Mouse (Mus musculus): ENCODE data around the gene Neurl2. TPM values are rescaled to one million over a fixed set of nuclear protein-coding genes. Genes with fewer than 3 reads are reported as not detected.
A peak's percentile ranks its signal among the peaks of the same experiment; 100 is the strongest.
"Not testable (repeated sequence)": the region's sequence is repeated elsewhere in the genome, so short reads cannot be mapped to it uniquely, and the experiment has no call there.

Neurl2 gene
- polyA plus RNA-seq, 1 experiment from 2014 or later, result 1.5 TPM

DNA sequence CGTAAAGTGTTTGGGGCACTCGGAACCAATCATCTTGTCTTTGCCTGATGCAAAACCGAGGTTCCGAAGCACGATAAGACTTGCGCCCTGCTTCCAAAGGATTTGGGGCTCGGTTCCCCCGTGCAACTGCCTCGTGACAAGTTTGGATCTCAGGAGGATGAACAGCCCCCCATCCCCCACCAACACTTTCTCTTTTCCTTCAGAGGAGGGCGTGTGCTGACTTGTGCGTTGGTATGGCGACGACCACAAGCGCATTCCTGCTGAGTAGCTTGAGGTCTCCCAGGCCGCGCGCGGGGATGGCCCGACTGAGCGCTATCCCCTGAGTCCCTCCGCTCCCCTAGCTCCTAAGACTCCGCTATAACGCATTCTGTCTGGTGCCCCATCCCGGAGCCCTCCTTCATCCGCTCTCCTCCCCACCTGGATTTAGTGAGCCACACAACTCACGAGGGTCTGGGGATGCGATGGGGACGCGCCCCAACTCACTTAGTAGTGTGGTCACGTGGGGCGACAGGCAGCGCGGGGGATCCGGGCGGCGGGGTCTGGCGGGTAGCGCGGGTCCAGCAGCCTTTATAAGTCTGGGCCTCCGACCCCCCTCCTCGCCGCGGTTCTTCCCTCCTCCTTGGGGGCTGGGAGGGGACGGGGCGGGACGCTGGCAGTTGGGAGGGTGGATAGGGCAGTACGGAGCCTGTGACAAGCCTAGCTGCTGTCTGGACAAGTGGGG lies 24.0 kb upstream of the Neurl2 start, which contains the start of gene Pltp:
Pltp (minus strand) TSS at position 611 of the 721 bp plus-strand sequence.
- peaks cover 71% of the 10 kb centered on the region for H3K27me3 ChIP-seq
- no peak within 1 kb of the TSS for H3K27ac ChIP-seq (replicated peaks)
- 0 out of 2 replicates have a peak, but pooled peaks have one; percentile 14 for ATAC-seq (ENCODE audit: insufficient read depth)
- no peak within 1 kb of the TSS for H3K9ac ChIP-seq
- H3K4me2 ChIP-seq, result peak within 1 kb of the TSS; percentile 67
- H3K9me3 ChIP-seq (replicated peaks), result no peaks in the 10 kb centered on the region
- H3K4me3 ChIP-seq (replicated peaks), result peak within 1 kb of the TSS; percentile 48
- no peaks in the 10 kb centered on the region for H3K36me3 ChIP-seq (replicated peaks)
- WGBS (ENCODE audit: insufficient replicate concordance), result under 1% methylated on average over 47 of the region's 47 CpGs
- H3K4me1 ChIP-seq (replicated peaks), result peaks cover 35% of the 10 kb centered on the region

DNA sequence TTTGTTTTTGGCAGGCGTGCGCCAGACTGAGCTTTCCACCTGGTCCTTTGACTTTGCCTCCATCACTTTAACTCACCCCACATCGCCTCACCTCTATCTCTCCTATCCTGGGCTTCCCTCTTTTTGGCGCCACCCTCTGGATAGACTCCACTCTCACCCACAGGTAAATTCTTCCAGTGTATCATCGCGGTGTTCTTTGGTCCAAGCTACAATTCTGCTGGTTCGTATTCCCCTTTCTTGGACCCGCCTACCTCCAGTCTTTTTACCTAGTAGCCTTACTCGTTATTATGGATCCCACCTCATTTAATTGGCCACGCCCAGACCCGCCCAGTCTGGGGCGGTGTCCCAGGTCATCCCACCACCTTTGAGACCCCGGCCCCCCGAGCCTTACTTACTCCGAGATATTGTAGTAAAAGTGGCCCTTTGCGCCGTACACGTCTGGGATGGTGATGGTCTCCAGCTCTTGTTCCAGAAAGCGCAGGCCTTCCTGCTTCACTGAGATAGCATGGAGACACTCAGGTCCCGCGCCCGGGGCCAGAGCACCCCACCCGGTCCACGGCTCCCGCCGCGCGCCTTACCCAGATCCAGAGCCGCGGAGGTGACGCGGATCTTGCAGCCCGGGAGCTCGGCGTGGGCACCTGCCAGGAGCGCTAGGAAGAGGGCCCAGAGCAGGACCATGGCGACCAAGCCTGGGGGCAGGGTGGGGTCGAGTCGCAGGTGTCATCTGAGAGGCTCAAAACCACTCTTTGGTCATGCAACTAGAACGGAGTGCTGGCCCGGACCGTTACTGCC lies 23.2 kb upstream of the Neurl2 start:
- Histone ChIP-seq H3K9ac (no peak overlapping the region), H3K27me3 (peaks cover 70% of the 10 kb centered on the region), H3K9me3 (replicated peaks) (no peaks in the 10 kb centered on the region), H3K4me2 (peak overlapping the region; percentile 67), H3K27ac (replicated peaks) (no peak overlapping the region), H3K36me3 (replicated peaks) (no peaks in the 10 kb centered on the region), H3K4me1 (replicated peaks) (peaks cover 29% of the 10 kb centered on the region), H3K4me3 (replicated peaks) (peak overlapping the region; percentile 48)
- ATAC-seq (ENCODE audit: insufficient read depth), result no peak
- WGBS (ENCODE audit: insufficient replicate concordance), result 1% methylated on average over 42 of the region's 42 CpGs

DNA sequence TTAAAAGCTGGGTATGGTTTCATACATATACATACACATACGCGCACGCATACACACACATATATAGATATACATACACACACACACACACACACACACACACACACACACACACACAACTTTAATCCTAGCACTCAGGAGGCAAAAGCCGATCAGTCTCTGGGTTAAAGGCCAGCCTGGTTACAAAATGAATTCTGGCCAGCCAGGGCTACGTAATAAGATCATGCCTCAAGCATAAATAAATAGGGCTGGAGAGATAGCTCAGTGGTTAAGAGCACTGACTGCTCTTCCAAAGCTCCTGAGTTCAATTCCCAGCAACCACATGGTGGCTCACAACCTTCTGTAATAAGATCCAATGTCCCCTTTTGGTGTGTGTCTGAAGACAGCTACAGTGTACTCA lies 22.3 kb upstream of the Neurl2 start:
- WGBS (ENCODE audit: insufficient replicate concordance), result 72% methylated on average over 5 of the region's 5 CpGs
- H3K9me3 ChIP-seq (replicated peaks); ATAC-seq (ENCODE audit: insufficient read depth); H3K36me3 ChIP-seq (replicated peaks); H3K9ac ChIP-seq; H3K27ac ChIP-seq (replicated peaks); H3K4me3 ChIP-seq (replicated peaks); H3K4me2 ChIP-seq: not testable (repeated sequence)
- peaks cover 29% of the 10 kb centered on the region for H3K4me1 ChIP-seq (replicated peaks)
- peaks cover 67% of the 10 kb centered on the region for H3K27me3 ChIP-seq

DNA sequence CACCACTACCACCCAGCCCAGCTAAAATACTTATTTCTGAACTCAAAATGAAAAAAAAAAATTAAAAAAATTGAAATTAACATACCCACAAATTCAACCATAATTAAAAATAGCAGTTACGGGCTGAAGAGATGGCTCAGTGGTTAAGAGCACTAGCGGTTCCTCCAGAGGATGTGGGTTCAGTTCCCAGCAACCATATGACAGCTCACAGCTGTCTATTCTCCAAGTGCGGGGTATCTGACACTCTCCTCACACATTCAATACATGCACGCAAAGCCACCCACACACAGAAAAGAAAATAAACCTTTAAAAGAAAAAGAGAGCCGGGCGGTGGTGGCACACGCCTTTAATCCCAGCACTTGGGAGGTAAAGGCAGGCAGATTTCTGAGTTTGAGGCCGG lies 16.8 kb upstream of the Neurl2 start:
- Histone ChIP-seq H3K4me1 (replicated peaks) (no peaks in the 10 kb centered on the region), H3K9ac (no peak overlapping the region), H3K36me3 (replicated peaks) (no peaks in the 10 kb centered on the region), H3K4me2 (no peak overlapping the region), H3K4me3 (replicated peaks) (no peak overlapping the region), H3K9me3 (replicated peaks) (no peaks in the 10 kb centered on the region), H3K27ac (replicated peaks) (no peak overlapping the region), H3K27me3 (peaks cover 19% of the 10 kb centered on the region)
- ATAC-seq (ENCODE audit: insufficient read depth), result no peak
- 65% methylated on average over 8 of the region's 8 CpGs for WGBS (ENCODE audit: insufficient replicate concordance)

DNA sequence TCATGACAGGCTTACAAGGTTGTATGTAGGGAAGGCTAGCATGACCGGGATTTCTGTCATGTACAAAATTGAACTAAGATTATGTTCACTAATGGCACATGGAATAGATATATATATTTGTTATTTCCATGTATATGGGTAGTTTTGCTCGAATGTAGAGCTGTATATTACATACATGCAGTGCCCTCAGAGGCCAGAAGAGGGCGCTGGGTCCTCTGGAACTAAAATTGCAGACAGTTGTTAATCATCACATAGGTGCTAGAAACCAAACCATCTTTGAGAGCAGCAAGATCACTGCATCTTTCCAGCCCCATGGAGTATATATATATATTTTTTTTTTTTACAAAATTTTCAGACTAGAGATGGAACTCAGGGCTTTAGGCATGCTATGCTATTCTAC lies 12.5 kb upstream of the Neurl2 start:
- 39% methylated on average over 3 of the region's 3 CpGs for WGBS (ENCODE audit: insufficient replicate concordance)
- H3K27me3 ChIP-seq, result no peaks in the 10 kb centered on the region
- ATAC-seq (ENCODE audit: insufficient read depth), result no peak

DNA sequence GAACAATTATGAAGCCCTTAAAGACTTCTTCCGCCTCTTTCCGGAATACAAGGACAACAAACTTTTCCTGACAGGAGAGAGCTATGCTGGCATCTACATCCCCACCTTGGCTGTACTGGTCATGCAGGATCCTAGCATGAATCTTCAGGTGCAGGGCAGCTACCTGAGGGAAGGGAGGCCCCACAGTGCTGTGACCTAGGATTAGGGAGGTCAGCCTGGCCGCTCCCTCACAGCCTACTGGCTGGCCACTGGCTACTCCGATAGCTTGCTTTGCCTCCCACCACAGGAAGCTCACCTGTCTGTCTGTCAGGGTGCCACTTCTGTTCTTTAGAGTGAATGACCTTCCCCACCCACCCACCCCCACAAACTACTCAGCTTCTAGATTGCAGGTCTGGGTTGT lies 1.9 kb upstream of the Neurl2 start:
- no peak for ATAC-seq (ENCODE audit: insufficient read depth)
- Histone ChIP-seq H3K4me1 (replicated peaks) (peaks cover 33% of the 10 kb centered on the region), H3K36me3 (replicated peaks) (peaks cover 39% of the 10 kb centered on the region), H3K27me3 (no peaks in the 10 kb centered on the region), H3K9me3 (replicated peaks) (no peaks in the 10 kb centered on the region), H3K4me3 (replicated peaks) (no peak overlapping the region; the same call in 1 of the 2 replicates), H3K27ac (replicated peaks) (no peak overlapping the region), H3K9ac (no peak overlapping the region), H3K4me2 (peak overlapping the region; percentile 99)
- 95% methylated on average over 4 of the region's 4 CpGs for WGBS (ENCODE audit: insufficient replicate concordance)

More for the DNA sequence above, 12.5 kb upstream of the Neurl2 start:
- Histone ChIP-seq H3K4me2 (no peak overlapping the region), H3K4me1 (replicated peaks) (no peaks in the 10 kb centered on the region), H3K4me3 (replicated peaks) (no peak overlapping the region), H3K9ac (no peak overlapping the region), H3K9me3 (replicated peaks) (no peaks in the 10 kb centered on the region), H3K27ac (replicated peaks) (no peak overlapping the region), H3K36me3 (replicated peaks) (no peaks in the 10 kb centered on the region)

DNA sequence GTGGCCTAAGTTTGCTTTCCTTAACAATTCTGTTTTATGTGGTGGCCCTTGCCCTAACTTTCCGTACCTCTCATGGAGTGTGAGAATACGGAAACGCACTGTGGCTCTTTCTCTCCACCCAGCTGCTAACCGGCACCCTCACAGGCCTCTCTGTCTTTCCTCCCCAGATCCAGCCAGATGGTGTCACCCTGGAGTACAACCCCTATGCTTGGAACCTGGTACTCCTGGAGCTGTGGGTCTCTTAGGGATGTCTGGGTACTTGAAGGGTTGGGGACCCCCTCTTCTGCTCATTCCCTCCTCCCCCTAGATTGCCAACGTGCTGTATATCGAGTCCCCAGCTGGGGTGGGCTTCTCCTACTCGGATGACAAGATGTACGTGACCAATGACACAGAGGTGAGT lies 1.3 kb upstream of the Neurl2 start:
- H3K9ac ChIP-seq, result no peak overlapping the region; the same call in 1 of the 2 replicates
- peaks cover 39% of the 10 kb centered on the region for H3K36me3 ChIP-seq (replicated peaks)
- H3K27me3 ChIP-seq, result no peaks in the 10 kb centered on the region
- peak overlapping the region; percentile 68 for H3K4me3 ChIP-seq (replicated peaks)
- H3K27ac ChIP-seq (replicated peaks), result peak overlapping the region; percentile 81; the same call in 1 of the 2 replicates
- 41% methylated on average over 8 of the region's 8 CpGs for WGBS (ENCODE audit: insufficient replicate concordance)
- peak overlapping the region; percentile 99 for H3K4me2 ChIP-seq
- no peaks in the 10 kb centered on the region for H3K9me3 ChIP-seq (replicated peaks)
- H3K4me1 ChIP-seq (replicated peaks), result peaks cover 33% of the 10 kb centered on the region
- no peak for ATAC-seq (ENCODE audit: insufficient read depth)

DNA sequence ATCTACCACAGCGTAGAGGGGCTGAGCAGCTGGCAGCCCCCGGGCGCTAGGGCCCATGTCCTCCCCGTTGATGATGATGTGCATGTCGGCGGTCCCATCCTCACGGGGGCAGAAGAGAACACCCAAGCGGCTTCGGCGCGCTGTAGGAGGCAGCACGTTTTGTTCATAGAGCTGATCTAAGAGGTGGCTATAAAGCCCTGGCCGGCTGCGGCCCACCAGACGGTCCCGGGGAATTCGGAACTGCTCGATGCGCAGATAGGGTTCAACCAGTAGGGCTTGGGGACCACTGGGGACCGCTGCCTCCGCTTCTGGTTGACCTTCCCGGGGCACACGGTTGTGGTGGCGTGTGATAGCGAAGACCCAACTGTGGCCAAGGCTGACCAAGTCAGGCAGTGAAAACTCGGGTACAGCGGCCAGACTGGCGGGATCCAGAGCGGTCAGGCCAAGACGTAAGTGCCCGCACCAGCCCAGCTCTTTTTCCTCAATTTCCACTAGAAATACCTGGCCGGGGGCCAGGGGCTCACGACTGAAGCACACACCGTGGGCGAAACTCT lies 431 bp downstream of the Neurl2 start, which contains the start of gene Ctsa:
Ctsa (plus strand) TSS at position 126 of the 554 bp plus-strand sequence.
- Histone ChIP-seq H3K4me2 (peak within 1 kb of the TSS; percentile 99), H3K9ac (peak within 1 kb of the TSS; percentile 68), H3K36me3 (replicated peaks) (peaks cover 22% of the 10 kb centered on the region), H3K27ac (replicated peaks) (peak within 1 kb of the TSS; percentile 81), H3K27me3 (no peaks in the 10 kb centered on the region), H3K9me3 (replicated peaks) (no peaks in the 10 kb centered on the region), H3K4me1 (replicated peaks) (peaks cover 33% of the 10 kb centered on the region), H3K4me3 (replicated peaks) (peak within 1 kb of the TSS; percentile 68)
- under 1% methylated on average over 35 of the region's 35 CpGs for WGBS (ENCODE audit: insufficient replicate concordance)
- ATAC-seq (ENCODE audit: insufficient read depth), result peak; percentile 65

DNA sequence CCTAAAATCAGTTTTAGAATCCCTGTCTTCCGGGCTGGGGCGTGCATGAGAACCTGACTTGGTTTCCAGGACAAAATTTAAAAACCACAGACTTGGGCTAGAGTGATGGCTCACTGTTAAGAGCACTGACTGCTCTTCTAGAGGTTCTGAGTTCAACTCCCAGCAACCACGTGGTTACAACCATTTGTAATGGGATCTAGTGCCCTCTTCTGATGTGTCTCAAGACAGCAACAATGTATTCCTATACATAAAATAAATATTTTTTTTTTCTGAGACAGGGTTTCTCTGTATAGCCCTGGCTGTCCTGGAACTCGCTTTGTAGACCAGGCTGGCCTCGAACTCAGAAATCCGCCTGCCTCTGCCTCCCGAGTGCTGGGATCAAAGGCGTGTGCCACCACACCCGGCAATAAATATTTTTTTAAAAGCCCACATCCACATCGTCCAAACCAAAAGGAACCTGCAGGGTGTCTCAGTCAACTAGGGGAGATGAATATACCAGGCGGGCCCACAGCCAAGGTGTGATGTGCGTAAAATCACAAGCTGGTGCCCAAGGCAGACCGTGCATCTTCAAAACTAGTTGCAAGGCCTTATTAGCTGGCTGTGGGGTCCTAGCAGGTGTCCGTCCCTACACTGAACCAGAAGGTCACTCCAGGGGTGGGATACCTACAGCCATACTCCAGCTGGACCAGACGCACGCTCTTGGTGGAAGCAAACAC lies 1.1 kb downstream of the Neurl2 start:
- peak overlapping the region; percentile 99 for H3K4me2 ChIP-seq
- peak overlapping the region; percentile 68 for H3K4me3 ChIP-seq (replicated peaks)
- ATAC-seq (ENCODE audit: insufficient read depth), result no peak
- H3K9me3 ChIP-seq (replicated peaks), result no peaks in the 10 kb centered on the region
- H3K36me3 ChIP-seq (replicated peaks), result peaks cover 16% of the 10 kb centered on the region
- 58% methylated on average over 16 of the region's 16 CpGs for WGBS (ENCODE audit: insufficient replicate concordance)
- peak overlapping the region; percentile 68; the same call in 1 of the 2 replicates for H3K9ac ChIP-seq
- H3K27ac ChIP-seq (replicated peaks), result peak overlapping the region; percentile 81; the same call in 1 of the 2 replicates
- H3K27me3 ChIP-seq, result no peaks in the 10 kb centered on the region
- H3K4me1 ChIP-seq (replicated peaks), result peaks cover 40% of the 10 kb centered on the region

DNA sequence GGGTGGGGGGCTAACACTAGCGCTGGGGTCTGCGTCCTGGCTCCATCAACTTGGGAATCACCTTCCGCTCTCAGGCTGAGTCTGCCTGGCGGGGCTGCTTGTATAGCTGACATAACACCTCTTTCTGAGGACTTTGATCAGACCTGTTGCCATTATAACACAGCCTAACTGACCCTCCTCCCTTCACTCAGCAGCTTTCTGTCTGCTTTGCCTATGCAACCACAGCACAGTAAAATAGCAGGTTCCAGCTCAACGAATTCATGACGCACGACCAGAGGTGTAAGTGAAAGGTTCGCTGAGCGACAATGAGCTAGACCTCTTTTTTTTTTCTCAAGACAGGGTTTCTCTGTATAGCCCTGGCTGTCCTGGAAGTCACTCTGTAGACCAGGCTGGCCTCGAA lies 2.2 kb downstream of the Neurl2 start:
- peaks cover 47% of the 10 kb centered on the region for H3K4me1 ChIP-seq (replicated peaks)
- no peak overlapping the region; the same call in 1 of the 2 replicates for H3K4me2 ChIP-seq
- peaks cover 9% of the 10 kb centered on the region for H3K36me3 ChIP-seq (replicated peaks)
- H3K9ac ChIP-seq, result no peak overlapping the region
- 72% methylated on average over 10 of the region's 10 CpGs for WGBS (ENCODE audit: insufficient replicate concordance)
- ATAC-seq (ENCODE audit: insufficient read depth), result no peak
- no peak overlapping the region for H3K4me3 ChIP-seq (replicated peaks)
- no peaks in the 10 kb centered on the region for H3K27me3 ChIP-seq
- no peak overlapping the region; the same call in 1 of the 2 replicates for H3K27ac ChIP-seq (replicated peaks)
- no peaks in the 10 kb centered on the region for H3K9me3 ChIP-seq (replicated peaks)
